Mouse (Mus musculus) stomach, embryonic 14.5 days (tissue): Measurements from ENCODE around the gene Stra8. TPM values are rescaled to one million over a fixed set of nuclear protein-coding genes. Genes with fewer than 3 reads are reported as not detected.

Experiments used
- ATAC-seq: fragments of 200-750 bp; cut with Nextera tagmentation; 2 replicates; pipeline ENCODE4 v1.8.0; 2017; ENCODE audit warnings: low read depth, moderate TSS enrichment; ENCODE audit not compliant: insufficient number of reproducible peaks, insufficient read depth, low FRiP score
- H3K27ac ChIP-seq: fragments of 300-500 bp; sonication (generic); 2 replicates; pipeline ENCODE4 v1.5.1; 2014; ENCODE audit warnings: mild to moderate bottlenecking, low read length, moderate library complexity, mixed read lengths
- H3K27me3 ChIP-seq: fragments of 300-500 bp; sonication (generic); 2 replicates; pipeline ENCODE4 v1.6.1; 2014; ENCODE audit warnings: low read length, control low read depth, mixed read lengths; ENCODE audit not compliant: control insufficient read depth, insufficient read depth
- H3K36me3 ChIP-seq: fragments of 300-500 bp; sonication (generic); 2 replicates; pipeline ENCODE4 v1.6.1; 2014; ENCODE audit warnings: mild to moderate bottlenecking, control low read depth, low read length, moderate library complexity, mixed read lengths; ENCODE audit not compliant: control insufficient read depth, insufficient read depth
- H3K4me1 ChIP-seq: fragments of 300-500 bp; sonication (generic); 2 replicates; pipeline ENCODE4 v1.6.1; 2014; ENCODE audit warnings: low read length, control low read depth, mixed read lengths; ENCODE audit not compliant: control insufficient read depth, insufficient read depth
- H3K4me2 ChIP-seq: fragments of 300-500 bp; sonication (generic); replicated peaks from 2 replicates; pipeline ENCODE4 v1.6.1; 2014; ENCODE audit warnings: low read depth, low read length, control low read depth
- H3K4me3 ChIP-seq: fragments of 300-500 bp; sonication (generic); 2 replicates; pipeline ENCODE4 v1.5.1; 2014; ENCODE audit warnings: low read depth, low read length, control low read depth
- H3K9ac ChIP-seq: fragments of 300-500 bp; sonication (generic); replicated peaks from 2 replicates; pipeline ENCODE4 v1.6.1; 2014; ENCODE audit warnings: low read depth, mild to moderate bottlenecking, control low read depth, low read length, moderate library complexity, mixed read lengths
- H3K9me3 ChIP-seq: fragments of 300-500 bp; sonication (generic); 2 replicates; pipeline ENCODE4 v1.6.1; 2016; ENCODE audit warnings: low read depth, low read length, control low read depth; ENCODE audit not compliant: control insufficient read depth
- WGBS: fragments of 180-500 bp; shearing (Covaris S2); extraction: QIAGEN DNeasy Blood & Tissue Kit; methylation state at CpG from one replicate; pipeline ENCODE4 v1.1.7; 2014; 5-methylcytosine and 5-hydroxymethylcytosine counted together
- polyA plus RNA-seq: library from polyadenylated mRNA; unstranded; fragments of >200 nt; fragmentation: Nextera tagmentation; extraction: Ambion mirVana; gene quantifications from 2 replicates; pipeline ENCODE4 v1.2.1, GENCODE M21; 2014

Gene Stra8
- polyA plus RNA-seq, 1 experiment from 2014 or later, result not detected

- Histone ChIP-seq H3K9ac (no peak overlapping the region), H3K27me3 (no peaks in the 10 kb centered on the region), H3K4me2 (no peak overlapping the region), H3K36me3 (peaks cover 20% of the 10 kb centered on the region; the same call in 1 of the 2 replicates), H3K9me3 (no peaks in the 10 kb centered on the region), H3K4me1 (no peaks in the 10 kb centered on the region; the same call in 1 of the 2 replicates), H3K27ac (no peak overlapping the region), H3K4me3 (no peak overlapping the region)
- WGBS, result 87% methylated on average over 2 of the region's 2 CpGs
- no peak for ATAC-seq
Measured at GRCm38 (mm10) chr6:34899127-34899526, 20.8 kb upstream of the Stra8 start.

DNA sequence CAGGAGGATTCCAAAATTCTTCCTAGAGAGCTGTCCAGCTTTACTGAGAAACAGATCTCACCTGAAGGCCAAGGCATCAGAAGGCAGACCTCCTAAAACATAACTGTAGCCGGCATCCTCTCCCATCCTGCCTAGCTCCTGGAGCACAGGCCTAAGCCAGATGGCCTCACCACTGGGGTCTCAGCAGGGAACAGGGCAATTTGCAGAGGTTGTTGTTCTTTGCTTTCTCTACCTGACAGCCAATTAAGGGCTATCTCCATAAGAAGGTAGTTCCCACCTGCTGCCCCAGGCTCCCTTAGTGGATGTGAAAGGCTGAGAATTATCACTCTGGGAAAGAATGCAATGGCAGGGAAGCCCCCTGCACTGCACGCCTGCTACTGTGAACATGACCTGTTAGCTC lies 19.0 kb upstream of the Stra8 start:
- peaks cover 33% of the 10 kb centered on the region; the same call in 1 of the 2 replicates for H3K36me3 ChIP-seq

GRCm38 (mm10) chr6:34901911-34902444 lies 18.0 kb upstream of the Stra8 start:
- no peak for ATAC-seq
- Histone ChIP-seq H3K9ac (no peak overlapping the region), H3K9me3 (no peaks in the 10 kb centered on the region), H3K27me3 (no peaks in the 10 kb centered on the region), H3K27ac (no peak overlapping the region), H3K4me2 (no peak overlapping the region), H3K36me3 (peaks cover 34% of the 10 kb centered on the region), H3K4me3 (no peak overlapping the region), H3K4me1 (no peaks in the 10 kb centered on the region; the same call in 1 of the 2 replicates)
- 59% methylated on average over 9 of the region's 9 CpGs for WGBS

More for the DNA sequence above, 19.0 kb upstream of the Stra8 start:
- Histone ChIP-seq H3K27me3 (no peaks in the 10 kb centered on the region), H3K27ac (no peak overlapping the region), H3K4me2 (no peak overlapping the region), H3K4me3 (no peak overlapping the region), H3K9ac (no peak overlapping the region), H3K9me3 (no peaks in the 10 kb centered on the region), H3K4me1 (no peaks in the 10 kb centered on the region; the same call in 1 of the 2 replicates)
- 71% methylated on average over 2 of the region's 2 CpGs for WGBS
- ATAC-seq, result no peak

DNA sequence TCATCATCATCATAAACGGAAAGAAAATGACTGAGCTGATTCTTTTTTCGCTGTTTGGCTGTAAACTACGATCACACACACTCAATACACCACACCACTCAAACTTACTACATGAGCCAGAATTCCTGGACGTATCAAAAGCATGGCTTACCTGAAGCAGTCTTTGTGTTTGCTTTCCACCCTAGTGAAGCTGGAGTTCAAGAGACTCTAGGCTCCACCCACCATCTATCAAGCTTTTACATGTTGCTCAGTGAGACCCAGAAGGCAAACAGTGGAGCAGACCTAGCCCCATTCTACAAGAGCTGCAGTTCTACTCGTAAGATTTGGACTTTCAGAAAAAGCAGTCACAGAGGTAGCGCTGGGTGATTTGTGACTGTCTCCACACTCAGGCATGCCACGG lies 17.4 kb upstream of the Stra8 start:
- Histone ChIP-seq H3K4me3 (no peak overlapping the region), H3K27me3 (no peaks in the 10 kb centered on the region), H3K9ac (no peak overlapping the region), H3K36me3 (peaks cover 34% of the 10 kb centered on the region), H3K4me1 (no peaks in the 10 kb centered on the region; the same call in 1 of the 2 replicates), H3K4me2 (peak overlapping the region; percentile 3; the same call in 1 of the 2 replicates), H3K9me3 (no peaks in the 10 kb centered on the region), H3K27ac (no peak overlapping the region; the same call in 1 of the 2 replicates)
- peak; percentile 65 for ATAC-seq
- whole genome bisulfite sequencing, result 61% methylated on average over 7 of the region's 7 CpGs

DNA sequence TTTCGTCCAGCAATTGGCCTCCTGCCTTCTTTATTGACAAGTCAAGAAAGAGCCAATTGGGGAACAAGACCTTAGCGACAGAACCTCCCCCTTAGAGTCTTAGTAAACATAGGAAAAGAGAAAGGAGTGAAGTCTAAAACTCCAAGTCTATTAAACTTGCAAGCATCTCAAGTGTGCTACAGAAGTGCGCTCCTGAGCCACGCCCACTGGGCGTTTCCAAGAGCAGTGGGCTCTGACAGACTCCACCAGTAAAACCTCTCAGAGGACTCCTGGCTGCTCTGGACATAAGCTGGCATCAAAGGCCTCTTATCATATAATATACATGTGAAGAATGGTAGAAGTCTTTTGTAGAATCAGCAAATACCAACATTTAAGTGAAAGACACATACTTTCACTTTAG lies 16.5 kb upstream of the Stra8 start:
- Histone ChIP-seq H3K9ac (no peak overlapping the region), H3K4me2 (peak overlapping the region; percentile 3; the same call in 1 of the 2 replicates), H3K36me3 (peaks cover 38% of the 10 kb centered on the region), H3K27me3 (no peaks in the 10 kb centered on the region), H3K4me3 (no peak overlapping the region), H3K9me3 (no peaks in the 10 kb centered on the region), H3K4me1 (no peaks in the 10 kb centered on the region; the same call in 1 of the 2 replicates), H3K27ac (no peak overlapping the region)
- ATAC-seq, result no peak
- 63% methylated on average over 5 of the region's 5 CpGs for WGBS

DNA sequence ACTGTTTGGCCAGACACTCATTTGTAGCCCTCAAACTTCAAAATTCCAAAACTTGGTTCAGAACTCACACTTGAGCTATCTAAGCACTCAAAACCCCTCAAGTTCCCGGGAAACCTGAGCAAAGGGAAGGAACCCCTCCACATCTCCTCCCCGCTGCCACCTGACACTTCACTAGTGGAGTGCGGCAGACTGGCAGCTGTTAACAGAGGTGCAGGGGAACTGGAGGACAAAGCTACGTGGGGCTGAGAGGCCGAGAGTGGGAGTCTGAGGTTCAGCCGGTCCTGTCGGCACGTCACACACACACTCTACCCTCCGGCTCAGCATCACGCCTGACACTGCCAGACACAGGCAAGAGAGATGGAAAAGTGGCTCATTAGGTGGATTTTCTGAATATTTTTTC lies 16.1 kb upstream of the Stra8 start:
- H3K9me3 ChIP-seq, result no peaks in the 10 kb centered on the region
- H3K36me3 ChIP-seq, result peaks cover 38% of the 10 kb centered on the region
- ATAC-seq, result no peak
- 78% methylated on average over 10 of the region's 10 CpGs for WGBS
- H3K9ac ChIP-seq, result no peak overlapping the region
- no peaks in the 10 kb centered on the region for H3K27me3 ChIP-seq
- H3K27ac ChIP-seq, result no peak overlapping the region
- no peak overlapping the region for H3K4me2 ChIP-seq
- H3K4me1 ChIP-seq, result no peaks in the 10 kb centered on the region; the same call in 1 of the 2 replicates
- no peak overlapping the region for H3K4me3 ChIP-seq

GRCm38 (mm10) chr6:34904361-34904760 lies 15.6 kb upstream of the Stra8 start:
- no peak overlapping the region for H3K4me3 ChIP-seq
- no peaks in the 10 kb centered on the region; the same call in 1 of the 2 replicates for H3K4me1 ChIP-seq
- H3K9ac ChIP-seq, result no peak overlapping the region
- H3K27ac ChIP-seq, result no peak overlapping the region
- H3K36me3 ChIP-seq, result peaks cover 35% of the 10 kb centered on the region
- WGBS, result 83% methylated on average over 6 of the region's 6 CpGs
- no peaks in the 10 kb centered on the region for H3K27me3 ChIP-seq
- no peak overlapping the region for H3K4me2 ChIP-seq
- H3K9me3 ChIP-seq, result no peaks in the 10 kb centered on the region
- ATAC-seq, result no peak

GRCm38 (mm10) chr6:34906125-34906524 lies 13.8 kb upstream of the Stra8 start:
- Histone ChIP-seq H3K36me3 (peaks cover 32% of the 10 kb centered on the region), H3K9ac (no peak overlapping the region), H3K27ac (no peak overlapping the region), H3K4me3 (no peak overlapping the region), H3K4me1 (peaks cover 4% of the 10 kb centered on the region; the same call in 1 of the 2 replicates), H3K27me3 (no peaks in the 10 kb centered on the region), H3K9me3 (no peaks in the 10 kb centered on the region), H3K4me2 (no peak overlapping the region)
- ATAC-seq, result no peak
- 74% methylated on average over 2 of the region's 2 CpGs for WGBS

DNA sequence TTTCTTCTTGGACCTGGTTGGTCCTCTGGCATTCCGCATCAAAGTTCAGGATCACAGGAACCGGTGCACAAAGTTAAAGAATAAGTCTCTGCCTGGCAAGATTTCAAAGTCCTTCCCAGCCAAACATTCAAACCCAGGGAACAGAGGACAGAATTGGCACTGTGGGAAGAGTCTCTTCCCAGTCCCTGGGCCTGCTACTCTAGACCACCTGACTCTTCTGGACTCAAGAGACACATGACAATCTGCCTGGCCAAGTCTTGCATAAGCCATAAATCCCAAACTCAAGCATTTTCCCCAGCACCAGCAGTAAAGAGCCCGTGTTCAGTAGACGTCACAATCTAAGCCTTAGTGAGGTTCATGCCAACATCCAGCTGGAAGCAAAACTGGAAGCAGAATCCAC lies 13.3 kb upstream of the Stra8 start:
- no peak overlapping the region for H3K27ac ChIP-seq
- no peak overlapping the region for H3K4me2 ChIP-seq
- H3K9ac ChIP-seq, result no peak overlapping the region
- no peak for ATAC-seq
- WGBS, result 95% methylated on average over 4 of the region's 4 CpGs
- no peaks in the 10 kb centered on the region for H3K9me3 ChIP-seq
- no peaks in the 10 kb centered on the region for H3K27me3 ChIP-seq
- H3K4me1 ChIP-seq, result peaks cover 4% of the 10 kb centered on the region; the same call in 1 of the 2 replicates
- peaks cover 30% of the 10 kb centered on the region for H3K36me3 ChIP-seq
- H3K4me3 ChIP-seq, result no peak overlapping the region
